7 mouse cellular contexts compared by ENCODE assay signal in the genomic region with DNA sequence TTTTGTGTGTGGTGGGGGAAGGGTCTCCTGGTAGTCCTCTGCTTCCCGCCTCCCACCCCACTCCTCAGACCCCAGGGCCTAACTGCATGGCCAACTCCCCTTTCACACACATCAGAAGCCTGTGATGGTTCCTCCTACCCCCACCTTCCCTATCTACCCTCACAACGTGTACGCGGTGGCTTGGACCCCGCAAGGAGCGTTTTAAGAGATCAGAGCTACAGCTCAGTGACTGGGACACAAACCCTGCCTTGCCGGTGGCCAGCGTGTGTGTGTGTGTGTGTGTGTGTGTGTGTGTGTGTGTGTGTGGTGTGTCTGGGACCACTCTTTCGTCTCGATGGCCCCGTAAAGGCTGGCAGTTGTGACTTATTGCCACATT. TPM values are rescaled to one million over a fixed set of nuclear protein-coding genes. Genes with fewer than 3 reads are reported as not detected.
DNase-seq lines count a peak whose midpoint lies in the region; ATAC-seq and TF ChIP-seq lines count a peak whose summit lies in the region.

No protein-coding gene starts in this region.

- H3K9me3 ChIP-seq in lung, embryonic 16.5 days (ENCODE audit: control insufficient read depth, low read length): no peaks in the 10 kb centered on the region
- no peaks in the 10 kb centered on the region for H3K9me3 ChIP-seq in embryonic facial prominence, embryonic 14.5 days (ENCODE audit: control insufficient read depth, low read length)
- no peaks in the 10 kb centered on the region for H3K9me3 ChIP-seq in intestine, postnatal 0 days (ENCODE audit: control insufficient read depth)
- no peaks in the 10 kb centered on the region for H3K9me3 ChIP-seq in neural tube, embryonic 14.5 days (ENCODE audit: control insufficient read depth, low read length)

- peak overlapping the region; percentile 82 for H3K9ac ChIP-seq in lung, embryonic 16.5 days (ENCODE audit: low read length)
- H3K9ac ChIP-seq in embryonic facial prominence, embryonic 14.5 days (ENCODE audit: low read depth, low read length): peak overlapping the region; percentile 77
- peak overlapping the region; percentile 93 for H3K9ac ChIP-seq in intestine, postnatal 0 days (ENCODE audit: low read depth, low read length)
- H3K9ac ChIP-seq in neural tube, embryonic 14.5 days (replicated peaks; ENCODE audit: low read depth, low read length): peak overlapping the region; percentile 88

- no peak for DNase-seq in lung, postnatal 36 days
- DNase-seq in embryonic facial prominence, embryonic 14.5 days (ENCODE audit: low spot score): no peak
- no peak for DNase-seq in gastrocnemius, postnatal 4 days (ENCODE audit: low spot score in 2 of 2)
- DNase-seq in frontal cortex, postnatal 10 days (ENCODE audit: low spot score in 2 of 2): no peak

- H3K36me3 ChIP-seq in lung, embryonic 16.5 days (ENCODE audit: control insufficient read depth, insufficient read depth, low read length): no peaks in the 10 kb centered on the region
- no peaks in the 10 kb centered on the region for H3K36me3 ChIP-seq in embryonic facial prominence, embryonic 14.5 days (ENCODE audit: control insufficient read depth, insufficient read depth, low read length)
- H3K36me3 ChIP-seq in intestine, postnatal 0 days (ENCODE audit: control insufficient read depth, insufficient read depth): no peaks in the 10 kb centered on the region
- no peaks in the 10 kb centered on the region for H3K36me3 ChIP-seq in neural tube, embryonic 14.5 days (ENCODE audit: control insufficient read depth, insufficient read depth, low read length)

- WGBS in lung, embryonic 16.5 days: 11% methylated on average over 11 of the region's 11 CpGs
- WGBS in embryonic facial prominence, embryonic 14.5 days: 1% methylated on average over 11 of the region's 11 CpGs
- WGBS in intestine, postnatal 0 days: 5% methylated on average over 11 of the region's 11 CpGs
- 2% methylated on average over 11 of the region's 11 CpGs for WGBS in neural tube, embryonic 14.5 days

- ATAC-seq in lung, embryonic 16.5 days (ENCODE audit: low read depth): peak; percentile 39
- ATAC-seq in embryonic facial prominence, embryonic 14.5 days (ENCODE audit: low read depth): peak; percentile 24
- peak; percentile 53 for ATAC-seq in intestine, postnatal 0 days
- ATAC-seq in neural tube, embryonic 14.5 days (ENCODE audit: low read depth): peak; percentile 70

- TF ChIP-seq CTCF in intestine, postnatal 0 days (IDR thresholded peaks at IDR 0.05; ENCODE audit: low read depth): no peak

- peak overlapping the region; percentile 71 for H3K4me3 ChIP-seq in lung, embryonic 16.5 days (ENCODE audit: low read length)
- peak overlapping the region; percentile 74 for H3K4me3 ChIP-seq in embryonic facial prominence, embryonic 14.5 days (ENCODE audit: low read depth, low read length)
- H3K4me3 ChIP-seq in intestine, postnatal 0 days (ENCODE audit: low read depth, low read length): peak overlapping the region; percentile 81
- H3K4me3 ChIP-seq in neural tube, embryonic 14.5 days (ENCODE audit: low read depth, low read length): peak overlapping the region; percentile 87

- peak overlapping the region; percentile 88 for H3K4me2 ChIP-seq in lung, embryonic 16.5 days (ENCODE audit: low read depth, low read length)
- peak overlapping the region; percentile 87 for H3K4me2 ChIP-seq in embryonic facial prominence, embryonic 14.5 days (ENCODE audit: low read depth, low read length)
- peak overlapping the region; percentile 79 for H3K4me2 ChIP-seq in intestine, postnatal 0 days (replicated peaks; ENCODE audit: low read depth)
- peak overlapping the region; percentile 73 for H3K4me2 ChIP-seq in neural tube, embryonic 14.5 days (ENCODE audit: low read depth, low read length)

- peak overlapping the region; percentile 79 for H3K27ac ChIP-seq in lung, embryonic 16.5 days (ENCODE audit: low read length)
- H3K27ac ChIP-seq in embryonic facial prominence, embryonic 14.5 days (replicated peaks; ENCODE audit: low read depth, low read length): no peak overlapping the region
- H3K27ac ChIP-seq in intestine, postnatal 0 days (ENCODE audit: low read depth, low read length): peak overlapping the region; percentile 98
- peak overlapping the region; percentile 82 for H3K27ac ChIP-seq in neural tube, embryonic 14.5 days (ENCODE audit: low read depth, low read length)

- H3K27me3 ChIP-seq in lung, embryonic 16.5 days (ENCODE audit: control insufficient read depth, insufficient read depth, low read depth, low read length): peaks cover 16% of the 10 kb centered on the region; the same call in 1 of the 2 replicates
- no peaks in the 10 kb centered on the region for H3K27me3 ChIP-seq in embryonic facial prominence, embryonic 14.5 days (replicated peaks; ENCODE audit: control insufficient read depth, insufficient read depth, low read length)
- H3K27me3 ChIP-seq in intestine, postnatal 0 days (replicated peaks; ENCODE audit: control insufficient read depth, insufficient read depth, low read length): no peaks in the 10 kb centered on the region
- no peaks in the 10 kb centered on the region for H3K27me3 ChIP-seq in neural tube, embryonic 14.5 days (ENCODE audit: control insufficient read depth, insufficient read depth, low read length)

- H3K4me1 ChIP-seq in lung, embryonic 16.5 days (replicated peaks; ENCODE audit: control insufficient read depth, insufficient read depth, low read length): no peaks in the 10 kb centered on the region
- H3K4me1 ChIP-seq in embryonic facial prominence, embryonic 14.5 days (ENCODE audit: control insufficient read depth, insufficient read depth, low read length): peaks cover 3% of the 10 kb centered on the region; the same call in 1 of the 2 replicates
- H3K4me1 ChIP-seq in intestine, postnatal 0 days (replicated peaks; ENCODE audit: control insufficient read depth, insufficient read depth, low read length): no peaks in the 10 kb centered on the region
- H3K4me1 ChIP-seq in neural tube, embryonic 14.5 days (ENCODE audit: control insufficient read depth, insufficient read depth, low read length): no peaks in the 10 kb centered on the region

RNA-seq across cellular contexts. Expression of gene Camsap3, which starts 1.2 kb away (rescaled TPM):
- 6.9 and 7.7 TPM in 2 replicates for polyA plus RNA-seq in lung, embryonic 16.5 days (2015; fragmentation: Nextera tagmentation; extraction: Ambion mirVana)
- polyA plus RNA-seq in embryonic facial prominence, embryonic 14.5 days (2014; fragmentation: Nextera tagmentation; extraction: Ambion mirVana): 7.5 and 11.9 TPM in 2 replicates
- 20.9 and 22.9 TPM in 2 replicates for polyA plus RNA-seq in intestine, postnatal 0 days (2015; fragmentation: Nextera tagmentation; extraction: Ambion mirVana)
- polyA plus RNA-seq in neural tube, embryonic 14.5 days (2014; fragmentation: Nextera tagmentation; extraction: Ambion mirVana): 51.3 and 52.9 TPM in 2 replicates
- 1 to 10 TPM; 1.8 to 2.6 TPM for total RNA-seq in gastrocnemius, postnatal 4 days (2021)

RNA-seq across cellular contexts. Expression of gene C330021F23Rik, which starts 20.5 kb away (rescaled TPM):
- 1.1 and 2.2 TPM in 2 replicates for polyA plus RNA-seq in lung, embryonic 16.5 days (2015; fragmentation: Nextera tagmentation; extraction: Ambion mirVana)
- polyA plus RNA-seq in embryonic facial prominence, embryonic 14.5 days (2014; fragmentation: Nextera tagmentation; extraction: Ambion mirVana): 0.47 and 0.60 TPM in 2 replicates
- polyA plus RNA-seq in intestine, postnatal 0 days (2015; fragmentation: Nextera tagmentation; extraction: Ambion mirVana): 0.63 and 0.76 TPM in 2 replicates
- 0.60 TPM in 1 of 2 replicates, not detected in the other for polyA plus RNA-seq in neural tube, embryonic 14.5 days (2014; fragmentation: Nextera tagmentation; extraction: Ambion mirVana)
- total RNA-seq in gastrocnemius, postnatal 4 days (2021): not detected

RNA-seq across cellular contexts. Expression of gene Xab2, which starts 32.9 kb away (rescaled TPM):
- polyA plus RNA-seq in lung, embryonic 16.5 days (2015; fragmentation: Nextera tagmentation; extraction: Ambion mirVana): 56.1 and 56.3 TPM in 2 replicates
- polyA plus RNA-seq in embryonic facial prominence, embryonic 14.5 days (2014; fragmentation: Nextera tagmentation; extraction: Ambion mirVana): 41.3 and 47.0 TPM in 2 replicates
- 16.8 and 17.5 TPM in 2 replicates for polyA plus RNA-seq in intestine, postnatal 0 days (2015; fragmentation: Nextera tagmentation; extraction: Ambion mirVana)
- 48.0 and 48.5 TPM in 2 replicates for polyA plus RNA-seq in neural tube, embryonic 14.5 days (2014; fragmentation: Nextera tagmentation; extraction: Ambion mirVana)
- 10 to 100 TPM; 21.1 to 23.2 TPM for total RNA-seq in gastrocnemius, postnatal 4 days (2021)

RNA-seq across cellular contexts. Expression of gene Pet100, which starts 33.1 kb away (rescaled TPM):
- polyA plus RNA-seq in lung, embryonic 16.5 days (2015; fragmentation: Nextera tagmentation; extraction: Ambion mirVana): 97.8 and 111 TPM in 2 replicates
- polyA plus RNA-seq in embryonic facial prominence, embryonic 14.5 days (2014; fragmentation: Nextera tagmentation; extraction: Ambion mirVana): 84.2 and 97.1 TPM in 2 replicates
- polyA plus RNA-seq in intestine, postnatal 0 days (2015; fragmentation: Nextera tagmentation; extraction: Ambion mirVana): 152 TPM in 2 replicates
- polyA plus RNA-seq in neural tube, embryonic 14.5 days (2014; fragmentation: Nextera tagmentation; extraction: Ambion mirVana): 81.2 and 89.1 TPM in 2 replicates
- total RNA-seq in gastrocnemius, postnatal 4 days (2021): 10 to 100 TPM; 59.7 to 70.0 TPM

RNA-seq across cellular contexts. Expression of gene Pcp2, which starts 37.1 kb away (rescaled TPM):
- 0.10 and 0.34 TPM in 2 replicates for polyA plus RNA-seq in lung, embryonic 16.5 days (2015; fragmentation: Nextera tagmentation; extraction: Ambion mirVana)
- 0.17 and 0.31 TPM in 2 replicates for polyA plus RNA-seq in embryonic facial prominence, embryonic 14.5 days (2014; fragmentation: Nextera tagmentation; extraction: Ambion mirVana)
- polyA plus RNA-seq in intestine, postnatal 0 days (2015; fragmentation: Nextera tagmentation; extraction: Ambion mirVana): not detected in 2 replicates
- 0.18 and 0.29 TPM in 2 replicates for polyA plus RNA-seq in neural tube, embryonic 14.5 days (2014; fragmentation: Nextera tagmentation; extraction: Ambion mirVana)
- total RNA-seq in gastrocnemius, postnatal 4 days (2021): under 1 TPM in 1 of 2 experiments, not detected in 1; 0.65 TPM
